Mouse (Mus musculus) ES-Bruce4 (cell line): Measurements from ENCODE around the gene Hs3st5.

Experiments used
- CTCF ChIP-seq: IDR thresholded peaks from one replicate; pipeline ENCODE4 v1.8.1; 2011; ENCODE audit warnings: low read depth, low read length
- EP300 ChIP-seq: IDR thresholded peaks from 2 replicates; pipeline ENCODE4 v1.6.1; 2011; ENCODE audit warnings: low read depth, low read length; ENCODE audit not compliant: insufficient read depth
- POLR2A ChIP-seq: IDR thresholded peaks from one replicate; pipeline ENCODE4 v1.8.1; 2011; ENCODE audit warnings: low read length; ENCODE audit not compliant: insufficient read depth

- TF ChIP-seq CTCF (no peak), POLR2A (no peak), EP300 (no peak)
Measured at GRCm38 (mm10) chr10:36493566-36493965, 13.0 kb upstream of the Hs3st5 start.
